Mouse (Mus musculus) forebrain, embryonic 16.5 days (tissue): ENCODE results near the gene Gp9. TPM values are rescaled to one million over a fixed set of nuclear protein-coding genes. Genes with fewer than 3 reads are reported as not detected.

Source experiments
- ATAC-seq: fragments of 200-750 bp; cut with Nextera tagmentation; 2 replicates; pipeline ENCODE4 v1.8.0; 2017; ENCODE audit warnings: mild to moderate bottlenecking, moderate library complexity
- H3K27ac ChIP-seq: fragments of 300-500 bp; sonication (generic); 2 replicates; pipeline ENCODE4 v1.5.1; 2014; ENCODE audit warnings: low read length, control low read depth
- H3K27me3 ChIP-seq: fragments of 300-500 bp; sonication (generic); replicated peaks from 2 replicates; pipeline ENCODE4 v1.6.1; 2014; ENCODE audit warnings: low read length; ENCODE audit not compliant: control insufficient read depth, insufficient read depth
- H3K36me3 ChIP-seq: fragments of 300-500 bp; sonication (generic); 2 replicates; pipeline ENCODE4 v1.6.1; 2014; ENCODE audit not compliant: control insufficient read depth, insufficient read depth
- H3K4me1 ChIP-seq: fragments of 300-500 bp; sonication (generic); replicated peaks from 2 replicates; pipeline ENCODE4 v1.6.1; 2014; ENCODE audit warnings: low read length; ENCODE audit not compliant: control insufficient read depth, insufficient read depth
- H3K4me2 ChIP-seq: fragments of 300-500 bp; sonication (generic); 2 replicates; pipeline ENCODE4 v1.6.1; 2014; ENCODE audit warnings: mild to moderate bottlenecking, low read length, control low read depth
- H3K4me3 ChIP-seq: fragments of 300-500 bp; sonication (generic); replicated peaks from 2 replicates; pipeline ENCODE4 v1.5.1; 2014; ENCODE audit warnings: mild to moderate bottlenecking, low read length, control low read depth
- H3K9ac ChIP-seq: fragments of 300-500 bp; sonication (generic); replicated peaks from 2 replicates; pipeline ENCODE4 v1.6.1; 2014; ENCODE audit warnings: low read depth, low read length, control low read depth
- H3K9me3 ChIP-seq: fragments of 300-500 bp; sonication (generic); 2 replicates; pipeline ENCODE4 v1.6.1; 2016; ENCODE audit warnings: low read length; ENCODE audit not compliant: control insufficient read depth
- WGBS: fragments of 180-500 bp; shearing (Covaris S2); extraction: QIAGEN DNeasy Blood & Tissue Kit; methylation state at CpG from one replicate; pipeline ENCODE4 v1.1.7; 2014; 5-methylcytosine and 5-hydroxymethylcytosine counted together
- polyA plus RNA-seq: library from polyadenylated mRNA; unstranded; fragments of >200 nt; fragmentation: Nextera tagmentation; extraction: Ambion mirVana; gene quantifications from 2 replicates; pipeline ENCODE4 v1.2.1, GENCODE M21; 2015

Gene Gp9
- polyA plus RNA-seq, 1 experiment from 2014 or later, result 0.24 TPM

GRCm38 (mm10) chr6:87804886-87805285 is 27.0 kb downstream of the Gp9 start:
- WGBS, result 78% methylated on average over 7 of the region's 7 CpGs
- no peak for ATAC-seq
- Histone ChIP-seq H3K27me3 (no peaks in the 10 kb centered on the region), H3K4me2 (no peak overlapping the region), H3K4me1 (no peaks in the 10 kb centered on the region), H3K36me3 (no peaks in the 10 kb centered on the region), H3K9me3 (no peaks in the 10 kb centered on the region), H3K27ac (no peak overlapping the region), H3K4me3 (no peak overlapping the region), H3K9ac (no peak overlapping the region)

DNA sequence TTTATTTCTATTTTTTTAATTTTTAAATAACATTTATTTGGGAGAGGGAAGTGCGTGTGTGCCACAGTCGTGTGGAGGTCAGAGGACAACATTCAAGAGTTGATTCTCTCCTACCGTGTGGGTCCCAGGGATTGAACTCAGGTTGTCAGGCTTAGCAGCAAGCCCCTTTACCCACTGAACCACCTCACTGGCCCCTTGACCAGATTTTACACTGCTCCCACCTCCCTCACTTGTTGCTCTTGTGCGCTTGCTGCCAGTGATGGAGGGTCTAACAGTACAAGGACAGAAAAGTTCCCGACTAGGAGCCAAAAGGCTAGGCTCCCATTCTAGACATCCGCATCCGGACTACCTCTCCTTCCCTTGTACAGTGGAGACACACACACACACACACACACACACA is 27.6 kb downstream of the Gp9 start:
- Histone ChIP-seq H3K9ac (no peak overlapping the region), H3K4me2 (no peak overlapping the region), H3K4me1 (peaks cover 2% of the 10 kb centered on the region; the same call in 1 of the 2 replicates), H3K4me3 (no peak overlapping the region), H3K27me3 (no peaks in the 10 kb centered on the region), H3K36me3 (no peaks in the 10 kb centered on the region), H3K27ac (no peak overlapping the region), H3K9me3 (no peaks in the 10 kb centered on the region)
- ATAC-seq, result no peak
- 91% methylated on average over 7 of the region's 7 CpGs for WGBS

GRCm38 (mm10) chr6:87806028-87806427 is 28.2 kb downstream of the Gp9 start:
- no peak for ATAC-seq
- no peaks in the 10 kb centered on the region for H3K9me3 ChIP-seq
- H3K36me3 ChIP-seq, result no peaks in the 10 kb centered on the region
- H3K4me1 ChIP-seq, result peaks cover 8% of the 10 kb centered on the region
- H3K4me2 ChIP-seq, result no peak overlapping the region
- H3K27me3 ChIP-seq, result no peaks in the 10 kb centered on the region
- no peak overlapping the region for H3K4me3 ChIP-seq
- H3K27ac ChIP-seq, result no peak overlapping the region
- 93% methylated on average over 2 of the region's 2 CpGs for WGBS
- H3K9ac ChIP-seq, result no peak overlapping the region

DNA sequence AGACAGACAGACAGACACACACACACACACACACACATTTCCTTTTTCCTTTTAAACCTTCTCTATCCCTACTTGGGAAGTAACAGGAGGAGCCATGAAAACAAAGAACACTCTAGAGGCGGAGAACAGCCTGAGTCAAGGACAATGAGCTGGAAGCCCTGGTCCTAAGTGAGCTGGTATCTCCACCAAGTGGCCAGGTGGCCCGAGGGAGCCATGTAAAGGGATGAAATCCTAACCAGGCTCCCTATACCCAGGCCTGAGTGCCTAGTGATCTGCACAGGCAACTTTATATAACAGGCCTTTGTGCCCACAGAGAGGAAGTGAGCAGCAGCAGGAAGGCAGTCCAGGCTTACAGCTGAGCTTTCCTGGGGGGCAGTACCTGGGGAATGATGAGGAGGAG is 29.0 kb downstream of the Gp9 start:
- Histone ChIP-seq H3K9ac (no peak overlapping the region), H3K9me3 (no peaks in the 10 kb centered on the region), H3K4me2 (no peak overlapping the region), H3K36me3 (no peaks in the 10 kb centered on the region), H3K27ac (no peak overlapping the region), H3K4me1 (peaks cover 9% of the 10 kb centered on the region), H3K4me3 (no peak overlapping the region), H3K27me3 (no peaks in the 10 kb centered on the region)
- ATAC-seq, result no peak
- WGBS, result 49% methylated on average over 2 of the region's 2 CpGs

DNA sequence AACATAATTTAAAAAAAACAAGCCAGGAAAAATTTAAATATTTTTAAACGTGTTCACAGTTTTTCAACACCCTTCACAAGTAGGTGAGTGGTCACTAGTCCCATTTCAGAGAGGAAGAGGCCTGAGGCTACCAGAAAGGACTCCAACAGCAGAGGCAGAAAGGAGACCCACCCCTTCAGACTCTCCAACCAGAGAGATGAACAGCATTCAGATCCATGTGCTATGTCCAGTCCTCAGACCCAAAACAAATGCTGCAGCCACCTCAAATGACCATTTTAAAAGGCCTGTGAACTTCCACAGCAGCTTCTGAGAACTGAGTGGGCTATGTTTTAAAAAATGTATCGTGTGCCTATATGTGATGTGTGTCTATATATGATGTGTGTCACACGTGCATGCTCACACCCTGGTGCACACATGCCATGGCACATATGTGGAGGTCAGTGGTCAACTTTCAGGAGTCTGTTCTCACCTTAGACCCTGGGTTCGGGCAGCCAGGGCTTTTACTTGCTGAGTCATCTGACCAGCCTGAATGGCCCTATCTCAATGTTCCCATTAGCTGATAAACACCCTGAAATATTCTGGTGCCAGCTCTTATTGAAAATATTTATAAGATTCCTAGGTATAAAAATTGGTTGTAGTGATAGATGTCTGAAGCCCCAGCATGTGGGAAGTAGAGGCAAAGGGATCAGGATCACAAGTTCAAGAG is 30.0 kb downstream of the Gp9 start:
- Histone ChIP-seq H3K9ac (no peak overlapping the region), H3K4me3 (no peak overlapping the region), H3K27me3 (no peaks in the 10 kb centered on the region), H3K27ac (no peak overlapping the region), H3K9me3 (no peaks in the 10 kb centered on the region), H3K4me2 (no peak overlapping the region), H3K36me3 (no peaks in the 10 kb centered on the region), H3K4me1 (peaks cover 14% of the 10 kb centered on the region)
- no peak for ATAC-seq
- WGBS, result 88% methylated on average over 4 of the region's 4 CpGs

GRCm38 (mm10) chr6:87808521-87808920 is 30.6 kb downstream of the Gp9 start:
- 67% methylated on average over 3 of the region's 3 CpGs for WGBS
- Histone ChIP-seq H3K9ac (no peak overlapping the region), H3K4me2 (no peak overlapping the region), H3K4me3 (no peak overlapping the region), H3K27me3 (no peaks in the 10 kb centered on the region), H3K4me1 (peaks cover 14% of the 10 kb centered on the region), H3K36me3 (no peaks in the 10 kb centered on the region), H3K9me3 (no peaks in the 10 kb centered on the region), H3K27ac (no peak overlapping the region)
- no peak for ATAC-seq

- whole genome bisulfite sequencing, result 97% methylated on average over 2 of the region's 2 CpGs
- Histone ChIP-seq H3K27ac (no peak overlapping the region), H3K9me3 (no peaks in the 10 kb centered on the region), H3K4me1 (peaks cover 14% of the 10 kb centered on the region), H3K4me2 (no peak overlapping the region), H3K9ac (no peak overlapping the region), H3K36me3 (no peaks in the 10 kb centered on the region), H3K27me3 (no peaks in the 10 kb centered on the region), H3K4me3 (no peak overlapping the region)
- no peak for ATAC-seq
These were observed 31.3 kb downstream of the Gp9 start for GRCm38 (mm10) chr6:87809144-87809543.

- Histone ChIP-seq H3K27ac (no peak overlapping the region), H3K9me3 (no peaks in the 10 kb centered on the region), H3K9ac (no peak overlapping the region), H3K36me3 (no peaks in the 10 kb centered on the region), H3K4me1 (peaks cover 14% of the 10 kb centered on the region), H3K27me3 (no peaks in the 10 kb centered on the region), H3K4me3 (no peak overlapping the region), H3K4me2 (no peak overlapping the region)
- WGBS, result 93% methylated on average over 6 of the region's 6 CpGs
- no peak for ATAC-seq
These were observed 31.8 kb downstream of the Gp9 start for GRCm38 (mm10) chr6:87809651-87810161.

DNA sequence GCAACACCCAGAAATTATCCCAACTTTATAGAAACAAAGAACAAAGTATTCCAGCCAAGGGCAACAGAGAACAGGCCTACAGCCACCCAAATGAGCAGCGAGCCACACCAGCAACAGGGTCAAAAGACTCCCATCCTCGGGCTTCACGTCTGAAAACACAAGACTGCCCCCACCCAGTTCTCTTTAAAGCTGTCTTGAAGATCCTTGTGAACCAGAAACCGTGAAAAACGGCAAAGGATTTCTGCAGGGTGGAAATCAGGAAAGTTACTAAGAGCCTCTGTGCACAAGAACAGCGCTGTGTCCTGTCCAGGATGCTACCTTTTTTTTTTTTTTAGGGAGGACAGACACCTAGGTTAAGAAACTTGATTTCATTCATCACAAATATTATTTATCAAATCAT is 32.4 kb downstream of the Gp9 start:
- Histone ChIP-seq H3K4me3 (peak overlapping the region; percentile 74), H3K9me3 (no peaks in the 10 kb centered on the region), H3K4me2 (peak overlapping the region; percentile 91), H3K4me1 (peaks cover 14% of the 10 kb centered on the region), H3K36me3 (no peaks in the 10 kb centered on the region), H3K27me3 (no peaks in the 10 kb centered on the region), H3K27ac (no peak overlapping the region), H3K9ac (no peak overlapping the region)
- WGBS, result 35% methylated on average over 6 of the region's 6 CpGs
- ATAC-seq, result no peak
